Mouse (Mus musculus): ENCODE measurements around the gene Olfr1339. TPM values are rescaled to one million over a fixed set of nuclear protein-coding genes. Genes with fewer than 3 reads are reported as not detected.

Olfr1339 gene
- not detected for polyA plus RNA-seq (2021)

DNA sequence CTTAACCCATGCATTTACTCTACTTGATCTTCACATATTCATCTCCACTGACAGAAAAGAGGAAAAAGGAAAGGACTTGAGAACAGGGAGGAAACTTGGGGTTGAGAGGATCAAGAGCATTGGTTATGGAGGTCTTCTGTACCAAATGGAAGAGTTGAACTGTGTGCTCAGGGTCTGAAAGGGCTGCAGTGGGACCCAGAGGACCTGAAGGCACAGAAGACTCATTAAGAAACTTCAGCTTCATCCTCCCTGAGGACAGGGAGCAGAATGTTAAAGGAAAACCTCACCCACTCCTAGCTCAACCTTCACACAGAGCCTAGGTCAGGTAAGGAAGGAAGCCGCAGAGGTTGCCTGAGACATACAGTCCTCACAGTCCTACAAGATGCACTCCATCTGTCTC, at the start of gene Olfr1339:
Olfr1339 (plus strand) TSS at position 301 of the 400 bp plus-strand sequence.
- DNase-seq (ENCODE audit: low read depth, low spot score) (no peak), ATAC-seq (no peak)
- CTCF ChIA-PET, result no interaction called here
- H3K27me3 ChIP-seq, result peaks cover 4% of the 10 kb centered on the region
- POLR2A ChIA-PET, result no interaction called here
- in situ Hi-C loops (cut with MboI; ENCODE audit: low pct_unique_long_range_greater_than_20kb), result no loop called here
- no peak for TF ChIP-seq CTCF (IDR thresholded peaks at IDR 0.05)

DNA sequence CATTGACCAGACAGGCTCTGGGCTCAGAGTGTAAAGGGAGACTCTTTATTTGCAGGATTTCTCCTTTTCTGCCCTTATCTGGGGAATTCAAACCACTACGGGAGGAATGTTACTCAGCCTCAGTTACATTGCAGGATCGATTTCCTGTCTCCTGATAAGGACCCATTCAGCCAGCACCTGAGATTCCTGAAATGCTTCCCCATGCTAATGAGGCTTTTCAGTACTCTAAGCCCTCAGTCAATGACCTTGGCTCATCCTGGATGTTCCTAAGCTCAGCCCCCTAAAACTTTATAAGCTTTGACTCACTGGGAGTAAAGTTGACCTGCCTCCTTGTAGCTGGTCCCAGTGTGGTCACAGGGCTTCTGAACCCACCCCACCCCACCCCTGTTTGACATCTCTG, 44.9 kb upstream of the Olfr1339 start:
- ChIA-PET CTCF (no interaction called here), POLR2A (no interaction called here)
- DNase-seq (ENCODE audit: low read depth, low spot score) (no peak), ATAC-seq (no peak)
- in situ Hi-C loops (cut with MboI; ENCODE audit: low pct_unique_long_range_greater_than_20kb), result no loop called here
- H3K27me3 ChIP-seq, result no peaks in the 10 kb centered on the region
- no peak for TF ChIP-seq CTCF (IDR thresholded peaks at IDR 0.05)

DNA sequence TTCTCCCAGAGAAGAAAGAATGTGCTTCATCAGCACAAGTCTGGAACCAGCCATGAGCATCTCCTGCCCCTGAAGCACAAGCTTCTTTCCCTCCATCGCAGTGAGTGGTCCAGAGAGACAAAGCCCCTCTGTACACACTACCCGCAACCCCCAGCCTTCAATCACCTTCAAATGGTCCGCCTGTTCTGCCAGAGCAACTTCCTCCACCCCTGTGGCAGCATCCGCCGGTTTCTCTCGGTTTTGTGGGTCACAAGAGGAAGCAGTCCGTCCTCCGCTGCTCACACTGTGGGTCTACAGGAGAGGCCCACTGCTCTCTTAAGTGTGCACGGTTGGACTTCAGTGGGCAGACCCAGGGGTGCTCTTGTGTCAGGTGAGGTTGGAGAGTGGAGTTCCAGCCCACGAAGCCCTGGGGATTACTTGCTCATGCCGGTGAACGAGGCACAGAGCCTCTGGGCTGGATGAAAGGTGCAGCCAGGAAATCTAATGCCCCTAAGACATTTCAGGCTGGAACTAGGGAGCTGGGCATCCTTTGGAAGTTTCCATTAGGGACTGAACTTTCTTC, 39.5 kb upstream of the Olfr1339 start, which contains the start of gene Olfr1342:
Olfr1342 (minus strand) TSS at position 345 of the 562 bp plus-strand sequence.
- ATAC-seq (no peak), DNase-seq (ENCODE audit: low read depth, low spot score) (no peak)
- in situ Hi-C loops (cut with MboI; ENCODE audit: low pct_unique_long_range_greater_than_20kb), result no loop called here
- POLR2A ChIA-PET, result no interaction called here
- TF ChIP-seq CTCF (IDR thresholded peaks at IDR 0.05), result no peak
- CTCF ChIA-PET, result no interaction called here
- no peaks in the 10 kb centered on the region for H3K27me3 ChIP-seq

DNA sequence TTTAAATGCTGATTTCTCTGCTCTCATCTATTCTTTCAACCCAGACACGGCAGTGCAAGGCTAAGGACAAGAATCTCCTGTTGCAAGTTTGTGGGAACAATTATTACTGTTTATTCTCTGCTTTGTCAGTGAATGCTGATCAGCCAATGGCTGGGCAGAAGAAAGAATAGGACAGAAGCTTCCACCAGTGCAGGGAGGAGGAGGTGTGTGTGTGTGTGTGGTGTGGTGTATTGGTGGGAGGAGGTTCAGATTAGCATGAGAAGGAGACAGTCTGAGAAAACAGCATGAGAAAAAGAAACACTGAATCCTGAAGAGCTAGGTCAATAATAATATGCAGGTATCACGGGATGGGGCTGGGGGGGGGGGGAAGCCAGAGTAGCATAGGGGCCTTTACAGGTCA, 38.2 kb upstream of the Olfr1339 start:
- POLR2A ChIA-PET, result no interaction called here
- ATAC-seq, result no peak
- in situ Hi-C loops (cut with MboI; ENCODE audit: low pct_unique_long_range_greater_than_20kb), result no loop called here

DNA sequence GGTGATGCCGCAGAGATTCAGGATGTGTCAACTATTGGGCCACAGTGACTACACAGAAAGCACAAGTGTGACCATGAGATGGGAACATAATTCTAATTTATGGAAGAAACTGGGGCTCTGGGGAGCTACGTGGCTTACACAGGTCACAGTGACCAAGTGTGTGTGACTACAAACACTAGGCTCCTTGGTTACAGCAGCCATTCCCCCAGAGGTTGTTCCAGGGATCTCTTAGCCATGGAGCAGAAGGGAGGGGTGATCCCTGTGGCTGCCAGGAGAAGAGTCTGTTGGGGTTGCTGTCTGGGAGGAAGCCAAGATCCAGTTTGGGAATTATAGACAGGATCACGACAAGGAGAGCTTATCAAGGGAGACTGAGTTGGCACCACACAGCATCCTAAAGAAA, 28.8 kb upstream of the Olfr1339 start, which contains the start of gene Olfr1341:
Olfr1341 (plus strand) TSS at position 301 of the 400 bp plus-strand sequence.
- DNase-seq (ENCODE audit: low read depth, low spot score) (no peak), ATAC-seq (no peak)
- ChIA-PET CTCF (no interaction called here), POLR2A (no interaction called here)
- in situ Hi-C loops (cut with MboI; ENCODE audit: low pct_unique_long_range_greater_than_20kb), result no loop called here
- no peak for TF ChIP-seq CTCF (IDR thresholded peaks at IDR 0.05)
- H3K27me3 ChIP-seq, result no peaks in the 10 kb centered on the region

More for the DNA sequence above, 38.2 kb upstream of the Olfr1339 start:
- TF ChIP-seq CTCF (IDR thresholded peaks at IDR 0.05), result no peak
- H3K27me3 ChIP-seq, result no peaks in the 10 kb centered on the region
- CTCF ChIA-PET, result no interaction called here
- DNase-seq (ENCODE audit: low read depth, low spot score), result no peak

DNA sequence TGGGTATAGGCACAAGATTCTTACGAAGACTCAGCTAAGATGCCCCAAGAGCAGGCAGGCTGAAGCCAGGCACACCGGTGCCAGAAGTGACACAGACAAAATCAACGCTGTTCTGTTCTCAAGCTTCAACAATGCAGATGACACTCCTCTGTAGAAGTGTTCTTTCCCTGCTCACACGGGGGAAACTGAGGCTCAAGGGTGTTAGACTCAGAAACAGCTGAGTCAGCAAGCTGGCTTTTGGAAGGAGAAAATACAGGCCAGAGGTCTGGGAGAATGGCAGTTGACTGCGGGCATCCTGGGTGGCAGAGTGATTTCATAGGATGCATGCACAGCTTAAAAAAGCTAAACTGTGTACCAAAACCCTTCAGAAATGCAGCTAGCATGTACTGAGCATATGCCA, 23.9 kb upstream of the Olfr1339 start:
- peaks cover 4% of the 10 kb centered on the region for H3K27me3 ChIP-seq
- DNase-seq (ENCODE audit: low read depth, low spot score) (no peak), ATAC-seq (no peak)
- ChIA-PET POLR2A (no interaction called here), CTCF (no interaction called here)
- no peak for TF ChIP-seq CTCF (IDR thresholded peaks at IDR 0.05)
- in situ Hi-C loops (cut with MboI; ENCODE audit: low pct_unique_long_range_greater_than_20kb), result no loop called here

DNA sequence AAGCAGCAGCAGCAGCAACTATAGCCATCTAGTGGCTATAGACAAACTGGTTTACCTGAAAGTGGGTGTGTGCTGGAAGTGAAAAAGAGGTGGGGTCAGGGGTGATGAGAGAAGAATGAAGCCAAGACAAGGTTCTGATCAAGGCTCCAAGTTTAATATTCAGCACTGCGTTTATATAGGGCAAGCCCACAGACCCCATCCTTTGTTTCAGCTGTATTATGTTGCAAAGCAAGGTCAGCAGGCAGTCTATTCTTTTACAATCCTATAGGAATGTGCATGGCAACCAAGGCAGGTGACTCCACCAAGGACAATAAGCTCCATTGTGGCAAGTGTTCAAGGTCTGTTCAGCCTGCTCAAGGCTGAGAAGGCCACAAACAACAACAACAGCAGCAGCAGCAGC, 20.3 kb upstream of the Olfr1339 start:
- ChIA-PET CTCF (no interaction called here), POLR2A (no interaction called here)
- H3K27me3 ChIP-seq, result peaks cover 4% of the 10 kb centered on the region
- DNase-seq (ENCODE audit: low read depth, low spot score) (no peak), ATAC-seq (no peak)
- TF ChIP-seq CTCF (IDR thresholded peaks at IDR 0.05), result no peak
- in situ Hi-C loops (cut with MboI; ENCODE audit: low pct_unique_long_range_greater_than_20kb), result no loop called here

DNA sequence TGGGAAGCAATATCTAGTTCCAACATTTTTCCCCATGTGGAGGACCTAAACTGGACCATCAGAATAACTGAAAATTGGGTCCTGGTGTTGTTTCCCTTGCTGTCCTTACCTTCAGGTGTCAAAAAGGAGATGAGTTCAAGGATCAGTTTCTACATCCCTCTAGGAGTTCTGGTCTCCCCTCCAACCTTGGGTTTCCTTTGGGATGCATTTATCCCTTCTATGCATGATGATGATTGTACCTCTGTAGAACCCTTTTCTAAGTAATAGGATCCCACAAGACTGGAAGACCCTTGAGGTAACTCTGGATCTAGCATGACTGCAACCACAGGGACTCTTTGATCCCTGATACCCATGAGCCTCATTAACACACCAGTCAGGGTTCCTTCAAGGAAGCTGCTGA, 12.1 kb upstream of the Olfr1339 start, which contains the start of gene Olfr1340:
Olfr1340 (plus strand) TSS at position 301 of the 400 bp plus-strand sequence.
- no peak for DNase-seq (ENCODE audit: low read depth, low spot score)
- no peak for ATAC-seq
- in situ Hi-C loops (cut with MboI; ENCODE audit: low pct_unique_long_range_greater_than_20kb), result no loop called here
- POLR2A ChIA-PET, result no interaction called here
- H3K27me3 ChIP-seq, result no peaks in the 10 kb centered on the region
- no peak for TF ChIP-seq CTCF (IDR thresholded peaks at IDR 0.05)
- CTCF ChIA-PET, result no interaction called here

DNA sequence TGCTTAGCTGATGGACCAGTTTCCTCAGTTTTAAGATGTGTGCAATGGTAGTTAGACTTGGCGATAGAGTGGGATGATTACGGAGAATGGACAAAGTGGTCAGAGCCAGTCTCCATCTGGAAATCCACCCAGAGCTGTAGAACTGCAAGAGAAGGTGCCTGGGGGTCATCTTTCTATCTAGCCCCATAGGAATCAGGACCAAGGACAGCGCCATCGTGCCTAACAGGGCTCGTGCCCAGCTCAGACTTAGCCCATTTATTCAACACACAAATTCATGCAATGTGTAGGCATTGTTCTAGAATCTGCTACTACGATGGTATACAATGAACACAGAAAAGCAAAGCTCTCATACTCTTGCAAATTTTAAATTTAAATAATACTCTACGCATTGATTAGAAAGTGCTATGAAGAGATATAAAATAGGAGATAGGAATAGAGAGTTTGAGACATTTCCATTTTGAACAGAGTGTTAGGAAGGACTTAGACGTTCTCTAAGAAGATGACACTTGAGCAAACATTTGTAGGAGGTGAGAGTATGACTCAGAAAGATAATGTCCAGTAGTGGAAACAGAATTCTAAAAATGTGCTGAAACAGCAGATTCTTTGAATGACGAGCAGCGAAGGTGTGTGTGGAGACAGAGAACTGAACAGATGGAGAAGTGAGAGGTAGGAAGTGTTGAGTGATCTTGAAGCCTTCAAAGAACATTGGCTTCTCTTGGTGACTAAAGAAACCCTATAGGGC, 10.1 kb upstream of the Olfr1339 start:
- no peaks in the 10 kb centered on the region for H3K27me3 ChIP-seq
- ChIA-PET POLR2A (no interaction called here), CTCF (no interaction called here)
- ATAC-seq, result no peak
- no peak for DNase-seq (ENCODE audit: low read depth, low spot score)
- in situ Hi-C loops (cut with MboI; ENCODE audit: low pct_unique_long_range_greater_than_20kb), result no loop called here
- TF ChIP-seq CTCF (IDR thresholded peaks at IDR 0.05), result no peak

DNA sequence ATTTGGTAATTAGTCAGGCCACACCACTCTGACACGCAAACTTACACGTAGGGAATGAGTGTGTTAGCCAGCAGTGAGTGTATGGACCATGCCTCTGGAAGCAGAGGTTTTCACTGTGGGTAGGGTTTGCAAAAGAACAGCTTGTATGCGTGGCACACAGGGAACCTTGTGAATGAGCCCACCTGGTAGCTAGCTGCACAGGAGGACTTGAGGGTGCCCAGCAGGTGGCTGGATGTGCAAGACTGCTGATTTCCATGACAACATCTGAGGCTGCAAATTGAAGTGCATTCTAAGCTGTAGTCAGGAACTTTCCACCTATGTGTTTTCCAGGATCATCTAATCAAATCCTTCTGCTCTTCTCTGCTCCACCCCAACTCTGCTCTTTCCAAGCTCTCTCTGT, 7.6 kb downstream of the Olfr1339 start:
- ATAC-seq (no peak), DNase-seq (ENCODE audit: low read depth, low spot score) (no peak)
- no peaks in the 10 kb centered on the region for H3K27me3 ChIP-seq
- TF ChIP-seq CTCF (IDR thresholded peaks at IDR 0.05), result no peak
- ChIA-PET POLR2A (no interaction called here), CTCF (no interaction called here)
- in situ Hi-C loops (cut with MboI; ENCODE audit: low pct_unique_long_range_greater_than_20kb), result no loop called here

DNA sequence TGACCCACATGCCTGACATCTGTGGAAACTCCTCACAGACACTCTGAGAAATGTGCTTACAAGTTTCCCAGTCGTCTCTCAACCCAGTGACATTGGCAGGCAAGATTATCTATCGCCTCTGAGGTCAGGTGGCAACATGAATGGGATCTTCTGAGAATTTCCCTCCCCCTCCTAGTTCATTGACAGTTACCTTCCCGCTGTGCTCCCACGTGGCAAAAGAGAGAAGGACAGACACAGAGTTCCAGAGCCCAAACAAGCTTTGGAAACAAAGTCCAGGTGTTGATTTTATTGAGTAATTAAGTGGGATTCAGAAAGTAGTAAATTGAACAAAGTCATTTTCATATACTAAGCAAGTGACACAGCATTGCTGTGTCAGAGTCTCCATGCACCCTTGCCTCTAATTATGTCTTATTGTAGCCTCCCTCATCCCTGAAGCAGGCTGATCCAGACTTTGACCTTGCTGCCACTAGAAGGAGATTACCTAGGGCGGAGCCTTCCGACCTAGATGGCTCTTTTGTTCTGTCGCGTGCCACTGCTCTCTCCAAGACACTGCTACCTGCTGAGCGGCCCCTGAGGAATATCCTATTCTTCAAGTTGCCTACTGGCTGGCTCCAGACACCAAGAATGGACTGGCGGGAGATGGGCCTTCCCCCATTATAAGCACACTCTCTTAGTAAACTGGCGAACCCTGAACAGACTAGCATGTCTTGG, 9.2 kb downstream of the Olfr1339 start:
- ATAC-seq, result no peak
- no peaks in the 10 kb centered on the region for H3K27me3 ChIP-seq
- ChIA-PET CTCF (no interaction called here), POLR2A (no interaction called here)
- DNase-seq (ENCODE audit: low read depth, low spot score), result no peak
- no peak for TF ChIP-seq CTCF (IDR thresholded peaks at IDR 0.05)
- in situ Hi-C loops (cut with MboI; ENCODE audit: low pct_unique_long_range_greater_than_20kb), result no loop called here
